Mouse (Mus musculus) CD4-positive, CD25-positive, alpha-beta regulatory T cell, adult 2 months (primary cell): Measurements from ENCODE around the gene Slc34a3.

ENCODE experiments used
- DNase-seq: peaks from one replicate; pipeline ENCODE4 v3.0.0-alpha.2; 2012; ENCODE audit warnings: low read depth, low spot score

Gene Slc34a3

DNA sequence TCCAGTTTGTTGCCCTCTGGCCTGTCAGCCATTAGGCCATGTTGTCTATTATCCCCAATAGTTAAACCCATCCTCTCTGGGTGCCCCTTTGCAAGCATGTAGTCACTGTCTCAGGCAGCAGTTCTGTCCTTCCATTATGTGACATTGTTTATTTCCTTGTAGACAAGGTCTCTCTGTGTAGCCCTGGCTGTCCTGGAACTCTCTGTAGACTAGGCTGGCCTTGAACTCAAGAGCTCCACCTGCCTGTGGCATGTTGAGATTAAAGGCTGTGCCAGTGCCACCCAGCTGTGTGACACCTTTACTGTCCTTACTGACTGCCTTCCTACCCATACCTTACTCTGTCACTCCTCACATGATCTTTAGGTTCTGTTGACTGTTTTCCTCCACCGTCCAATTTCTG lies 18.2 kb upstream of the Slc34a3 start:
- DNase-seq = peak; percentile 65

DNA sequence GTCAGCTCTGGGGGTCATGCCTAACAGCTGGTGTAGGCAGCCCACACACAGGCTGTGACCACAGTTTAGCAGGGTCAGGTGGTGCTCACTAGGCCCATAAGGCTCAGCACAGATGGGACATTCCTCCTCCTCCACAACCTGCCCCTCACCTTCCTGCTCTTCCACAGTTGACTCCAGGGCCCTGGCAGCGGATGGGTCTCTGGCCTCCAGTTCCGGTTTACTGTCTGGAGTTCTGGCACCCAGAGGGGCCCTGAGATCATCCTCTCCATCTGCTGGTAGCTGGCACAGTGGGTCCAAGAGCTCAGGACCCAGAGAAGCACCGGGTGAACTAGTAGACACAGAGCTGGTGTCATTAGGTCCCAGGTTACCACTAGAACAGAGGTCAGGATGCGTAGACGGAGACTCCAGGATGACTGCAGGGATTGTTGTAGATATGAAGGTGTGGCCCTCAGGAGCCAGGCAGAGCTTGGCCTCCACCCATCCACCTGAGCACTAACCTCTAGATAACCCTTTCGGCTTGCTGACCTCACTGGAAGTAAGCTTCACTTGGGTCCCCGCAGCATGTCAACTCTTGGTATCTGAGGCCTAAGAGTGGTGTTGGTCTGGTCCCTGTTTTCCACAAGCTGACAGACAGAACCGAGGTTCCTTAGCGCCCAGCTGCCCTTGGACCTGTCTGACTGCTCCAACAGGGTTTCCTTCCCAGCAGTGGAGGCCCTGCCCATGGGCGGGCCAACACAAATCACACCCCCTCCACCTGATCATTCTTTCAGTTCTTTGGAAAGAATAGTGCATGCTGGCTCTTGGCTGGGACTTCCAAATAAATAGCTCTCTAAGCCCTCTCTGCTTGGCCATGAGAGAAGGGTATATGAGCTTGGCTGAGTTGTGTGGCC lies 12.3 kb upstream of the Slc34a3 start, which contains the start of gene AL732309.1:
AL732309.1 (minus strand) TSS at position 681 of the 890 bp plus-strand sequence.
- no peak for DNase-seq

DNA sequence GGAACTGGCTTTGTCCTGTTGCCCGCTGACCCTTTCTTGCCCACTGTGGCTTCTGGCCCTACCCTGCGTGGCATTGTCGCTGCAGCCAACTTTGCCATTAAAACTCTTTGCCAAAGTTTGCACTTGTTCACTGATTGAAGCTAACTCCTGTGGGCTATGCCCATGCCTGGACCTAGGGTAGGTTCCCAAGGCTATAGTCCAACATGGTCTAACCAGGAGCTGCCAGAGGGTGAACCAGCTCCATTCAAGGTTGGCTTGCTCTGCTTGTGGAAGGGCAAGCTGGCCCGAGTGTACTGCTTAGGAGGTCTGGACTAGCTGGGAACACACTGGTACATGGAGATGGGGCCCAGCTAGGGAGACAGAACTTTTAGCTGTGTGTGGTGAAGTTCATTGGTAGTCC lies 10.0 kb upstream of the Slc34a3 start:
- no peak for DNase-seq

DNA sequence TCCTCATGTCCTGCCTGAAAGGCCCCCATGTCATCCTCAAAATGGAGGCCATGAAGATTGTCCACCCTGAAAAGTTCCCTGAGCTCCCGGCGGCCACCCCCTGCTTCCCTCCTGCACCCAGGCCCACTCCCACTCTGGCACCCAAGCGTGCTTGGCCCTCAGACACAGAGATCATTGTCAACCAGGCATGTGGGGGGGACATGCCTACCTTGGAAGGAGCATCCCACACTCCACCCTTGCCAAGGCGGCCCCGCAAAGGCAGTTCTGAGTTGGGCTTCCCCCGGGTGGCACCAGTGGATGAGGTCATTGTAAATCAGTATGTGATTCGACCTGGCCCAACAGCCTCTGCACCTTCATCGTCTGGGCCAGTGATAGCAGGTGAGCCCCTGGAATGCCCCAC lies 9.2 kb upstream of the Slc34a3 start:
- no peak for DNase-seq

DNA sequence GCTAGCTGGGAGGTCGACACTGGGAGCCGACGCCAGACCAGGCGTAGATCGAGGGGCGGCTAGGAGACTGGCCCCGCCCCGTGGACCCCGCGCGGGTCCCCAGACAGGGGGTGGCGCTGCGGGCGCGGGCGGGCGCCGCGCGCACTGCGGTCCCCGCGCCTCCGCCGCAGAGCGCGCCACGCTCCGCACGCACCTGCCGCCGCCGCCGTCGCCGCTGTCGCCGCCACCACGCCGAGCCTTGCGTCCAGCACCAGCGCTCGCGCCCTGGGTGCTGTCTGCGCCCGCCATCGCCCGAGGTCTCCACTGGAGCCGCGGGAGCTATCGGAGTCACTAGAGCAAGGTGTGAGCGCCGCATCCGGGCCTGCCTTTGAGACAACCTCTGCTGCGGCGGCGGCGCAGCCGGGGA lies 7.9 kb upstream of the Slc34a3 start, which contains the start of the genes Rnf208 and Cysrt1:
Rnf208 (plus strand) TSS at position 155 of the 406 bp plus-strand sequence.
Cysrt1 (minus strand) TSS at position 352 of the 406 bp plus-strand sequence.
- peak; percentile 66 for DNase-seq

DNA sequence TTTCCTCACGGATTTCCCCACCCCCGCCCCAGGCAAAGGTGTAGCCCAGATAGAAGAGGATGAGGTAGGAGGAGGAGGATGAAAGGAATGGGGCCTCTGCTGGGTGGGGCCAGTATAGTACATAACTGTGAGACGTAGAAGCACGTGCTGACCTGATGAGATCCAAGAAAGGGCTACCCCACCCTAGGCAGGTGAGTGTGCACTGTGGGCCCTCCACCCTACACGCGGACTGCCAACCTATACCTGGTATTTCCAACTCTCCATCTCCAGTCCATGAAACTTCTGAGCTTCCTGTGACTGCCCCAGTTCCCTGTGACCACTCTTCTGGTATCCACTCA lies 7.2 kb upstream of the Slc34a3 start:
- DNase-seq = peak; percentile 46

DNA sequence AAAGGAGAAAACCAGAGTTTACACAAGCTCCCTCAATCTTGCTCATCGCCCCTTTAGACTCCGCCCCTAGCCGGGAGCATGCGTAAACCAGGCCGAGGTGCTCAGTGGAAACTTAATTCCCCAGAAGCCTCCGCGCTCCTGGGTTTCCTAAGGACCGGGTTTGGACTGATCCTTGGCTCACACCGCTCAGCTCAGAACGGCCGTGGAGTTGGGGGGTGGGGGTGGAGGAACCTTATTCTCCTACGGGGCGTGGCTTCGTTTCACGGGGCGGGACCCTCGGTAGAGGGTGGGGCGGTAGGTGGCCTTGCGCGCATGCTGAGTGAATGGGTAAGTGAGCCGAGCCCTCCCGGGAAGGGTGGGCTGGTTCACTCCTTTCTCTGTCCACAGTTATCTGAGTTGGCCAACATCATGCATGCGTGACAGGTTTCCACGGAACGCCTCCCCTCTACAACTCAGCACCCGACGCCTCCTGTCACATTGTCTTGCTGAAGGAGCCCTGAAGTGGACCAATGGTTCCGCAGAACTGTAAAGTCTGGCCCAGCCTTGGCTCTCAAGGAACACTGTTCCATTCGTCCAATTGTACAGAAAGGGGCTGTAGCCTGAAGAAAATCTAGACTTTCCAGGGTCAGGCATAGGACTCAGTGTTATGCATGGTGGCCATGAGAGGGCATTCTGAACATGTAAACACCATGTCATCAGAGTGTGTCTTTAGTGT lies 6.7 kb upstream of the Slc34a3 start:
- peak; percentile 80 for DNase-seq

DNA sequence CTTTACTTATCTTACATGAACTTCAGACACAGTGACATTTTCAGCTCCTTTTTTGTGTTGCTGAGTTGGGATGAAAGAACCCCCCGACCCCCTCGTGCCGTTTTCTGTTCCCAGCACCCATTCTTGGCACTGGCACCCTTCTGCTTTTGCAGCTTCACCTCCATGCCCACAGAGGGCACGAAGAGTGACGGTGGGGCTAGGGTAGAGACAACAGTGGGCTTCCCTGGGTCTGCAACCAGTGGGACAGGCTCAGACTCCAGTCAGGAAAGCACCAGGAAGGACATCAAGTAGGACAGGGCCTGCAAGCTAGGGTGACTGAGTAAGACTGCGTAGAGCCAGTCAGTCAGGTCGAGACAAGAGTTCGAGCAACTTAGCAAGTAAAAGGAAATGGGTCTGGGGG lies 6.1 kb upstream of the Slc34a3 start:
- no peak for DNase-seq

DNA sequence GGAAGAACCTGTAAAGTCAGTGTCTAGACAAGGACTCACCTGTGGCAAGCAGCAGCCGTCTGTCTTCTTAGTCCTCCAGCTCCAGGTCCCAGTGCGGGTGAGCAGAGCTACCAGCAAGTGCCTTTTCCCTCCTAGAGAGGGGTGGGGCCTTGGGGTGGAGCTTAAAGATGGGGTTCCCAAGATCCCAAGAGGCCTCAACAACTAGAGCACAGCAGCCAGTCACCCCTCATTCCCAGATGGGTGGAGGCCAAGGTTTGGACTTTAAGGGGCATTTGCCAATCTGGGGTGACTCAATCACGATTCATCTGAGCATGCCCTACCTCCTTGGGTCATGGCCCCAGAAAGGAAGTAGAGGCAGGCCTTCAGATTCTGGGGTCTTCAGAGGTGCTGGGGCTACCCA lies 5.6 kb upstream of the Slc34a3 start:
- DNase-seq = no peak

DNA sequence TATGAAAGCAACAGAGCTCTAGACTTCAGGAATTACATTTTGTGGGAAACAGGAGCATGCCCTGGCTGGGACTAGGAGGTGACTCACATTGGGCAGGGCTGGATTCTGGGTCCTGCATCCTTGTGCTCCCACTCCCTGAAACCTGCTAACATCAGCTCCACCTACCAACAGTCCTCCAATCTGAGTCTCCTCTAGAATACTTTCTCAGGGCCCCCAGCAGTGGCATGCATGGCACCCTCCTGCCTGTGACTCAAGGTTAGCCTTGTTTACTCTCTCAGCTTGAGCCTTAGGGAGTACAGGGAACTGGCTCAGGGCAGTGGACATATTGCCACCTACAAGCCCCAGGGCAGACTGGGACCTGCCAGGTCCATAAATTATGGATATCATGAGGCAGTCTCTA lies 3.9 kb upstream of the Slc34a3 start:
- no peak for DNase-seq

DNA sequence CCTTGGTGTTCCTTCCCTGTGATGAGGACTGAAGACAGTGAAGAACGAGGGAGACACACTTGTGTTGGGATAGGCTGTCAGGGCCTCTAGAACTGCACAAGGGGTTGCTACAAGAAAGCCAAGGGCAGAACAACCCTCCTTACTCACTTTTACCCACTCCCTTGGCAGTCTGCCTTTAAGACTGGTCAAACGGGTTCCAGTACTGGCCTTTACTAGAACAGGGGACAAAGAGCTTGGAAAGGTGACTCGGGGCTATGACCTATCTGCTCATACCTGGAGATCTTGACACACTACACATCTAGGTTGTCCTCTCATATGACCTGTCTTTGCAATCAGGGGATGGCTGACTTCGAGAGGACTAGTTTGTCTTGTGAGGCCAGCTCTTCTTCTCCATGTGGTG lies 3.4 kb upstream of the Slc34a3 start:
- DNase-seq = no peak

DNA sequence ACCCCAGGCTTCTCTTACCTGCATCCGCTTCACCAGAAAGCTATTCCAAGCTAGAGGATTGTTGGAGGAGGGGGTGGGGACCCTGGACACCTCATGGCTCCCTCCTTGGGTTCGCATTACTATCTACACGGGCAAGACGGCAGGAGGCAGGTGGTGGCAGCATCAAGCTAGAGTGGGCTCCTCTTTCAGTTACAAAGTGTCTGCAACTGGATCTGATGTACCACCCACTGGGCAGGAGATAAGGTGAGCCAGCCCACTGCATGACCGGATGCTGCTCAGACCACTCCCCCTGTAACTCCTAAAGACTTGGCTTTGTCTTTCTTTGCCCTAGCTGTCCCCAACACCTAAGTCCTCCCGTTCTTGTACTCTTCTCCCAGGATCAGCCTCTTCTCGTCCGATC lies 2.5 kb upstream of the Slc34a3 start, which contains the start of gene Rnf224:
Rnf224 (minus strand) TSS at position 174 of the 400 bp plus-strand sequence.
- DNase-seq = no peak

DNA sequence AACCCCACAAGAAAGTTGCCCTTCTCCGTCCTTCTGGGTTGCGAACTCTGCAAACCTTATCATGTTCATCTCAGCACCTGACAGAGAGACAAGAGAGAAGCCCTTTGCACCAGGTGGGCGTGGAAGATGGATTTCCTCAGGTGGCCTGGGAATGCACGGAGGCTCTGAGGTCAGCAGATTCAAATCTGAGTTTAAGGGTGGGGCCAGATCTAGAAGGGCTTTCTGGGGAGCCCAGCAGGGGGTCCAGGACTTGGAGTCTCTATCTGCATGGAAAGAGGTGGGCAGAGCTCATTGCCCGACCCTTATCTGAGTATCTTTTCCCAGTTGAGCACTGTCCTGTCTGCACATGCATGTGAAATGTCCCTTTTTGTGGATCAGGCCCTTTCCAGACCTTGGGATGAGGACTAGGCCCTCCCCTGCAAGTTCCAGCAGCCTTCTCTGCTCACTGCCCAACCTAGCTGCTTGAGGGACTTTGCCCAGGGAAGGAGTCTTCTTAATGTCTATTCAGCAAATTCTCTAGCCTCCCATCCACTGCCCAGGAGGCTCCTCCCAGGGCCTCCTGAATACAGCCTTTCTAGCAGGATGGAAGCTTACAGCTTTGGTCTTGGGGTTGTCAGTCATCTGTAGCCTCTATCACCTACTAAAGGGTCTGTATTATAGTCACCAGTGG lies 522 bp upstream of the Slc34a3 start:
- no peak for DNase-seq

DNA sequence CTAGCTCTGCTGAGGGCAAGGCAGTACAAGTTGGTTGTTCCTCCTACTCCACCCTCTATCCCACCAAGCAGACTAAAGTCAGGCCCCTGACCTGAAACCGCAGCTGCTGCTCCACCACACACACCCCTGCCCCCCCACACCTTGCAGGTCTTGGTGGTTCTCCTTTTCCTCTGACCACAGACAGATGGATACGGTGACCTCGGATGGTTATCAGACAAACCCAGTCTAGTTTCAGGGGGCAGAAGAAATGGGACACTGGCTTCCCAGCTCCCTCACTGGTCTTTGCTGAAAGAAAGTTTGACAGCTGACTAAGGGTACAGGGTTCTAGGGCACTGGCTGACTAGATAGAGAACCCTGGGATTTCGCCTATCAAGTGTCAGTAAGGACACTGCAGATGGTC lies 743 bp downstream of the Slc34a3 start:
- no peak for DNase-seq

DNA sequence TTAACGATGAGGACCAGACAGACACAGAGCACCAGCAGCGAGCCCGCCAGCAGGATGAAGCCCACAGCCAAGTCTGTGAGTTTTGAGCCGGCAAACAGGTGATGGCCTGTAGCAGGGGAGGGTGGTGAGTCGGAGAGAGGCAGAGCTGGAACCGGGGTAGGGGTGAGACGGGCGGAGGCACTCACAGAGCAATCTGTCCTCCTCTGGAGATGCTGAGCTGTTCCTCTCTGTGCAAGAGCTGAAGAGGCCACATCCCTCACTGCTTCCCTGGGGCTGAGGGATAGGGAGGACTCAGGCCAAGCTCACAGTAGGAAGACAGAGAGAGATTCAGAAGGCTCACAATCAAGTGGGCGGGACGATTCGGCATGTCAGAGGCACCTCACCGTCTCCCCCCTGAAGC lies 3.1 kb downstream of the Slc34a3 start:
- no peak for DNase-seq

DNA sequence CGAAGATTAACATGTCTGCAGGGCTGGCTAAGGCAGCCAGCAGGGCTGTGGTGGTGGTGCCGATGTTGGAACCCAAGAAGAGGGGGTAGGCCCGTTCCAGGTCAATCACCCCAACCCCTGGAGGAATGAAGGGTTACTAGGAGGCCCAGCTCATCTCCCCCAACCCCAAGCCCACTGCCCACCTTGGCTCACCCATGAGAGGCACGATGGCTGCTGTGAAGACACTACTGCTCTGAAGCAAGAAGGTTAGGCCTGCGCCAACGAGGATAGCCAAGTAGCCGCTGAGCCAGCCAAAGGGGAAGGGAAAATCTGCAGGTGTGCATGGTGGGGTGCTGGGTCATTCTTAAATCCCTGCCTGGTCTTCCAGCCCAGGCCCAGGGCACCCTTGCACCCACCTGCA lies 3.6 kb downstream of the Slc34a3 start:
- DNase-seq = no peak

DNA sequence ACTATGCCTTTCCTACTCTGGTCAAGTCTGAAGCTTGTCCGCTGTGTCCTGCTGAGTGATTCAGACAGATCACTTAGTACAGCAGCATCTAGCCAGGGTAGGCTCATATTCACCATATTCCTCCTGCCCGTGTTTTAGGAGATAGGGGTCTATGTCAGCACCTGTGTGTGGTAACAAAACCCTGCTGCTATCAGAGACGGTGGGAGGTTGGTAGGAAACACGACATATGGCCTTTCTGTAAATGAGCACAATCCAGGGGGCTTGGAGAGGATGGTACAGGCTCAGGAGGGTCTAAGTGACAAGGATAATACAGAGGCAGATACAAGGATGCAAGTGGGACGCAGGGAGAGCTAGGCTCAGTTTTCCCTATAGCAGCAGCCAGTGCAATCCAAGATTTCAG lies 4.6 kb downstream of the Slc34a3 start:
- no peak for DNase-seq

DNA sequence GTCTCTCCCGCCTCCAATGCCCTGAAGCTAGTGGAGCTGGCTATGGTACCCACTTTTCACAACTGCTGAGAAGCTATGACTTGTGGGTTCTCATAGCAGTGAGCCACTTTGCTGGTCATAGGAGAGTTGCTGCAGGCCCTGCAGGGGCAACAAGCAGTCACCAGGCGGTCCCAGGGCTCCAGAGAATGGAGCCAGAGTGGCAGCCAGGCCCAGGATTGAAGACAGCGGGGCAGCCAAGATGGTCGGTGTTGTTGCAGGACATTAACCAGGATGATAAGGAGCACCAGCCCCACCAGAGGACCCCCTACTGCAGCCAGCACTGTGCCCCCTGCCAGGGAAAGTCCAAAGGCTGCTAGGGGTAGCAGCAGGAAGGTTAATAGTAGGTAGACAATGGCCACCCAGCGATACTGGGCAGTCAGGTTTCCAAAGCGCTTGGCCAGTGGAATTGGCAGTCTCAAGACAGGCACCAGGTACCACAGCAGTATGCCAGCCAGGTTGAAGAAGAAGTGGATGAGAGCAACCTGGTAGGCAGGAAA lies 5.1 kb downstream of the Slc34a3 start:
- DNase-seq = no peak

DNA sequence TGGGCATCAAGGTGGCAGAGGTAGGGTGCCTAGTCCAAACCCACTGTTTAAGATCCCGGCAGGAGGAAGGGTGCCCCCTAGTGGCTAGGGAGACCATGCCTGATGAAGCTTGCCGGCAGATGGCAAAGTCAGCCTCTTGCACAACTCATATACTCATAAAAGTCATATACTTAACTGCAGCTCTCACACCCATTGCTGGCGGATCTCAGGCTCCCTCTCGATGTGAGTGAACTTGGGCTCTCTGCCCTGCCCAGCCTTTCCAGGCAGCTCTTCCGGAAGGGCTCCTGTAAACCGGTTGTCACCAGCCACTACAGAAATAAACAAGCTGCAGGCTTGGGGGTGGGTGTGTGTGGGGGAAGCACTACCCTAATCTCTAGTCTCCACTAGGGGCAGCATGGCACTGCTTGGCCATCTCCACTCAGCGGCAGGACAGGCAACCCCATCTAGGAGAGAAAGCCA lies 5.7 kb downstream of the Slc34a3 start:
- peak; percentile 93 for DNase-seq

DNA sequence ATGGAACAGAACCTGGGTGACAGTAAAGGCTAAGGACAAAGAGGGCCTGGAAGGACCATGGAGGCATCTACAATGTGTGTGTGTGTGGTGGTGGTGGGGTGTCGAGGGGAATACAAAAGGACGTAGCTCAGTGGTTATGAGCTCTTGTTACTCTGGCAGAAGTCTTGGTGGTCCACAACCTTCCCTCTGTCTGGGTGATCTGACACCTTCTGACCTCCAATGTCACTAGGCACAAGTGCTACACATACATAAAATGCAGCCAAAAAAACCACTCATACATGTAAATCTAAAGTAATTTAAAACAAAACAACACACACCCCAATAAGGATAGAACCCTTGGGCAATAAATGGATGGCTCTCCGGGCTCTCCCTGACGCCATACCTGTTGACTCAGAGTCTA lies 6.8 kb downstream of the Slc34a3 start:
- DNase-seq = no peak

DNA sequence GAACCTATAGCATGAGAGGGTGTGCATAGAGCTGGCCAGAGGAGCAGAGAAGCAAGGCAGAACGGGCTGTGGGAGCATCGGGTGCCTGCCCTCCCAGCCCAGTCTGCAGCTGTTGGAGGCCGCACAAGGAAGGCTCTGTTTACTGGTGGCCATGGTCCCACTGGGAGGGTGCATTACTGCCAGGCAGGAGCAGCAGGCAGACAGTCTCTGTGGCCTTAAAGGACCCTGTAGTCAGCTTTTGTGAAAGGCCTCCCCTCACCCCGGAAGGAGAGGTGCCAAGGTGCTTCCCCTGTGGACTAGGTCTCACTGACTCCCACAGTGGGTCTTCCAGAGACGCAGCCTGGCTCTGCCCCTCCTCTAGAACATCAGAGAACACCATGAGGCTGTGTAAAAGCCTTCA lies 7.3 kb downstream of the Slc34a3 start:
- DNase-seq = no peak

DNA sequence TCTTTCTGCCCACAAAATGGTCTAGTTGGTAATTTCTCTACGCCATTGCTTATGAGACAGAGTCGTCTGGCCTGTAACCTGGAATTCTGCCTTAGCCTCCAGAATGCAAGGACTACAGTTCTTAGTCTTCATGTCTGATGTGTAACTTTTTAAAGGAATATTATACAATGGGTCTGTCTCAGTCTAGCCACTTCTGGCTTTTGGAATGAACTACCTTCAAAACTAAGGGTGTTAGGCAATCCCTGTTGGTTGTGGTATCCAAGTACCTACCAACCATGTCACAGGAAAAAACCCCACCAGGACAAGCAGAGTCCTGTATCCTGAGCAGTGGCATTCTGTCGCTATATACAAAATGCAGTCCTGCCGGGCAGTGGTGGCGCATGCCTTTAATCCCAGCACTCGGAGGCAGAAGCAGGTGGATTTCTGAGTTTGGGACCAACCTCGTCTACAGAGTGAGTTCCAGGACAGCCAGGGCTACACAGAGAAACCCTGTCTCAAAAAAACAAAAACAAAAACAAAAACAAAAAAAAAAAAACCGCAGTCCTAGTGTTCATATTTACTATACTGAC lies 8.3 kb downstream of the Slc34a3 start:
- DNase-seq = no peak
